Mouse (Mus musculus) megakaryocyte, adult 5-6 weeks (primary cell): ENCODE data around the gene Anapc16. TPM values are rescaled to one million over a fixed set of nuclear protein-coding genes. Genes with fewer than 3 reads are reported as not detected.
A peak's percentile ranks its signal among the peaks of the same experiment; 100 is the strongest.
"Not testable (repeated sequence)": the region's sequence is repeated elsewhere in the genome, so short reads cannot be mapped to it uniquely, and the experiment has no call there.

Experiments
- ATAC-seq: 2 replicates; pipeline ENCODE4 v1.8.0; 2016; ENCODE audit warnings: mild to moderate bottlenecking, inconsistent platforms; ENCODE audit not compliant: poor library complexity, severe bottlenecking
- total RNA-seq, 2 experiments: library from RNA; stranded (forward) in 1 of 2; stranded (reverse) in 1 of 2; fragments of 153-499, 151-499 nt in 1 of 2; fragments of 221-1000, 200-1000 nt in 1 of 2; gene quantifications; 2 replicates each; pipeline versions ENCODE4 v1.2.3 to v1.2.4; 2015 to 2017

Gene Anapc16
- total RNA-seq, 2 experiments from 2014 or later, result 39.4 to 57.2 TPM

GRCm38 (mm10) chr10:60002203-60002602 is 732 bp downstream of the Anapc16 start:
- no peak for ATAC-seq

GRCm38 (mm10) chr10:60001663-60002062 is 1.3 kb downstream of the Anapc16 start:
- not testable (repeated sequence) for ATAC-seq

- ATAC-seq, result no peak
Observed at GRCm38 (mm10) chr10:59999057-59999456, 3.9 kb downstream of the Anapc16 start.

- peak; percentile 48 for ATAC-seq
Observed at GRCm38 (mm10) chr10:59997591-59997990, 5.3 kb downstream of the Anapc16 start.

GRCm38 (mm10) chr10:59995889-59996288 is 7.0 kb downstream of the Anapc16 start:
- no peak for ATAC-seq

GRCm38 (mm10) chr10:59993813-59994212 is 9.1 kb downstream of the Anapc16 start:
- not testable (repeated sequence) for ATAC-seq

GRCm38 (mm10) chr10:59992024-59992423 is 10.9 kb downstream of the Anapc16 start:
- ATAC-seq, result no peak

- no peak for ATAC-seq
Observed at GRCm38 (mm10) chr10:59991262-59991880, 11.6 kb downstream of the Anapc16 start.

GRCm38 (mm10) chr10:59990393-59990792 is 12.5 kb downstream of the Anapc16 start:
- no peak for ATAC-seq

- no peak for ATAC-seq
Observed at GRCm38 (mm10) chr10:59988036-59988435, 14.9 kb downstream of the Anapc16 start.

- ATAC-seq, result no peak
Observed at GRCm38 (mm10) chr10:59982379-59982873, 20.5 kb downstream of the Anapc16 start.

GRCm38 (mm10) chr10:59981792-59982191 is 21.1 kb downstream of the Anapc16 start:
- ATAC-seq, result no peak

- ATAC-seq, result no peak
Observed at GRCm38 (mm10) chr10:59981336-59981735, 21.6 kb downstream of the Anapc16 start.

GRCm38 (mm10) chr10:59980815-59981244 is 22.1 kb downstream of the Anapc16 start:
- ATAC-seq, result peak; percentile 93

GRCm38 (mm10) chr10:59978873-59979743 is 23.8 kb downstream of the Anapc16 start:
- ATAC-seq, result no peak

GRCm38 (mm10) chr10:59978401-59978800 is 24.5 kb downstream of the Anapc16 start:
- no peak for ATAC-seq

GRCm38 (mm10) chr10:59977715-59978343 is 25.1 kb downstream of the Anapc16 start:
- no peak for ATAC-seq

- no peak for ATAC-seq
Observed at GRCm38 (mm10) chr10:59977141-59977540, 25.8 kb downstream of the Anapc16 start.

- peak; percentile 12; the same call in 1 of the 2 replicates for ATAC-seq
Observed at GRCm38 (mm10) chr10:59974786-59975185, 28.1 kb downstream of the Anapc16 start.

GRCm38 (mm10) chr10:59974191-59974664 is 28.7 kb downstream of the Anapc16 start:
- peak; percentile 63 for ATAC-seq

- no peak for ATAC-seq
Observed at GRCm38 (mm10) chr10:59973400-59973799, 29.5 kb downstream of the Anapc16 start.
